Mouse (Mus musculus): Measurements from ENCODE around the gene Procr.

- TF ChIP-seq GATA1 (IDR thresholded peaks at IDR 0.05; ENCODE audit: borderline replicate concordance, low read length) (no peak), FLI1 (IDR thresholded peaks at IDR 0.05; ENCODE audit: low read length) (no peak)
Measured at GRCm38 (mm10) chr2:155794674-155795445, 43.9 kb downstream of the Procr start.

Measured in megakaryocyte, embryonic 14.5 days (primary cell).